Mouse (Mus musculus) kidney, embryonic 14.5 days (tissue): ENCODE results near the gene Asb7. TPM values are rescaled to one million over a fixed set of nuclear protein-coding genes. Genes with fewer than 3 reads are reported as not detected.

Experiments used
- ATAC-seq: fragments of 200-750 bp; cut with Nextera tagmentation; 2 replicates; pipeline ENCODE4 v1.8.0; 2017; ENCODE audit warnings: moderate number of reproducible peaks, mild to moderate bottlenecking, moderate TSS enrichment, moderate library complexity; ENCODE audit not compliant: low FRiP score, low TSS enrichment
- H3K27ac ChIP-seq: fragments of 300-500 bp; sonication (generic); 2 replicates; pipeline ENCODE4 v1.5.1; 2014; ENCODE audit warnings: low read depth, mild to moderate bottlenecking, low read length, moderate library complexity, mixed read lengths
- H3K27me3 ChIP-seq: fragments of 300-500 bp; sonication (generic); 2 replicates; pipeline ENCODE4 v1.6.1; 2014; ENCODE audit warnings: mild to moderate bottlenecking, low read length; ENCODE audit not compliant: control insufficient read depth, insufficient read depth
- H3K36me3 ChIP-seq: fragments of 300-500 bp; sonication (generic); 2 replicates; pipeline ENCODE4 v1.6.1; 2014; ENCODE audit warnings: low read length, mixed read lengths; ENCODE audit not compliant: control insufficient read depth, insufficient read depth
- H3K4me1 ChIP-seq: fragments of 300-500 bp; sonication (generic); 2 replicates; pipeline ENCODE4 v1.6.1; 2014; ENCODE audit warnings: low read length, mixed read lengths; ENCODE audit not compliant: control insufficient read depth, insufficient read depth
- H3K4me2 ChIP-seq: fragments of 300-500 bp; sonication (generic); replicated peaks from 2 replicates; pipeline ENCODE4 v1.6.1; 2014; ENCODE audit warnings: low read depth, mild to moderate bottlenecking, low read length
- H3K4me3 ChIP-seq: fragments of 300-500 bp; sonication (generic); 2 replicates; pipeline ENCODE4 v1.5.1; 2014; ENCODE audit warnings: mild to moderate bottlenecking, low read length
- H3K9ac ChIP-seq: fragments of 300-500 bp; sonication (generic); 2 replicates; pipeline ENCODE4 v1.6.1; 2014; ENCODE audit warnings: low read depth, mild to moderate bottlenecking, low read length, moderate library complexity
- H3K9me3 ChIP-seq: fragments of 300-500 bp; sonication (generic); 2 replicates; pipeline ENCODE4 v1.6.1; 2016; ENCODE audit warnings: low read length; ENCODE audit not compliant: control insufficient read depth
- WGBS: fragments of 180-500 bp; shearing (Covaris S2); extraction: QIAGEN DNeasy Blood & Tissue Kit; methylation state at CpG from one replicate; pipeline ENCODE4 v1.1.7; 2014; 5-methylcytosine and 5-hydroxymethylcytosine counted together
- polyA plus RNA-seq: library from polyadenylated mRNA; unstranded; fragments of >200 nt; fragmentation: Nextera tagmentation; extraction: Ambion mirVana; gene quantifications from 2 replicates; pipeline ENCODE4 v1.2.1, GENCODE M21; 2014

The Asb7 gene
- polyA plus RNA-seq = 10.7 and 19.6 TPM in 2 replicates

DNA sequence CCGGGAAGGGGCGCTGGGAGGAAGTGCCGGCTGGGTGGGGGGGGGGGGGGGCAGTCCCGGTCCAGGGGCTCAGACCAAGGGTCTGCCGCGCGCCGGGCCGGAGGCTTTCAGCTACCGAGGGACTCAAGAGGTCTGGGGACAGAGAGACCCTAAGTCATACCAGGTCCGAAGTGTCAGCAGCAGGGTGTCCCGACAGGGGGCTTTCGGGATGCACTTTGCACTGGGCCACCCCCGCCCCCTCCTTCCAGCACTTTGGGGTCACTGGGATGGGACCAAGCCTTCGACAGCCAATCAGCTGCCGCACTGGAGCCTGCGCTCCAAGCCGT is at the start of gene Asb7:
Asb7 (minus strand) TSS at position 303 of the 326 bp plus-strand sequence.
- WGBS = 0% methylated on average over 14 of the region's 18 CpGs
- peak within 1 kb of the TSS; percentile 85 for H3K4me3 ChIP-seq
- peaks cover 7% of the 10 kb centered on the region for H3K36me3 ChIP-seq
- H3K4me1 ChIP-seq = peaks cover 12% of the 10 kb centered on the region
- H3K4me2 ChIP-seq = peak within 1 kb of the TSS; percentile 88
- peak within 1 kb of the TSS; percentile 71; the same call in 1 of the 2 replicates for H3K27ac ChIP-seq
- ATAC-seq = no peak
- peak within 1 kb of the TSS; percentile 82 for H3K9ac ChIP-seq
- no peaks in the 10 kb centered on the region for H3K27me3 ChIP-seq
- no peaks in the 10 kb centered on the region for H3K9me3 ChIP-seq

GRCm38 (mm10) chr7:66737418-66737817 is 48.0 kb upstream of the Asb7 start:
- WGBS = 91% methylated on average over 4 of the region's 4 CpGs
- no peaks in the 10 kb centered on the region for H3K27me3 ChIP-seq
- H3K36me3 ChIP-seq = no peaks in the 10 kb centered on the region
- H3K9me3 ChIP-seq = no peaks in the 10 kb centered on the region
- H3K4me2 ChIP-seq = no peak overlapping the region
- no peak overlapping the region for H3K9ac ChIP-seq
- no peak overlapping the region for H3K4me3 ChIP-seq
- ATAC-seq = no peak
- H3K4me1 ChIP-seq = no peaks in the 10 kb centered on the region
- H3K27ac ChIP-seq = no peak overlapping the region

DNA sequence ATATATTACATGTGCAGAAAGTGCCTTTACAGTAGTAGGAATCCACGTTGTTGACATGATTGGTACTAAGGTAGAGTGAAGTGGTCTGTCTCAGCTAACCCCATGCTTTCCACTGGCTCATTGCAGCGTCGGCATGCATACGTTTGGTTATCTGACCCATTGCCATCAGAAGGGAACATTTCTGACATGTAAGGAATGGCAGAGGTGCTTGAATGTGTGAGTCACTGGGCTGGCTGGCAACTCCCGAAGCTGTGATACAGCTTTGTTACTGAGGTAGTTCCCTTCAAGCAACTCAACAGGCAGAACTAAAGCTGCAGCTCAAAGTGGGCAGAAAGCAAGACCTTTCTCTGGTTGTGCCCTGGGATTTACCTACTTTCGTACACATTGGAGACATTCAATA is 45.6 kb upstream of the Asb7 start:
- Histone ChIP-seq H3K4me2 (no peak overlapping the region), H3K9me3 (no peaks in the 10 kb centered on the region), H3K4me1 (no peaks in the 10 kb centered on the region), H3K27me3 (no peaks in the 10 kb centered on the region), H3K9ac (no peak overlapping the region), H3K27ac (no peak overlapping the region), H3K36me3 (no peaks in the 10 kb centered on the region), H3K4me3 (no peak overlapping the region)
- ATAC-seq = no peak
- 88% methylated on average over 6 of the region's 6 CpGs for WGBS

DNA sequence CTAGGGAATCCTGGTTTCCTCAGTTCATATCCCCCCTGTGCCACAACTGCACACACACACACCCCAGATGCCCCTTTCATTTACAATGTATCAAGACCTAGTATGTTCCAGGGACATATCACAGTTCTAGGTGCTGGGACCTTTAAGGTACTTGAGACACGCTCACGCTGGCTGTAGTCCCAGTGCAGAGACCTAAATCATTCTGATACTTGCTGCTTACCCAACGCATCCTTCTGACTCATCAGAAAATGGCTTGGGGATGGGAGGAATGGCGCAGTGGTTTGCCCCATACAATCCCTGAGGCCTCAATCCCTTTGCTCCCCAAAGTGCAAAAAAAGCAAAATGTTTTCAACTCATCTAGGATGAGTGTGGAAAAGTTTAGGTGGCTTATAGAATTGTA is 45.1 kb upstream of the Asb7 start:
- H3K9me3 ChIP-seq = no peaks in the 10 kb centered on the region
- no peak for ATAC-seq
- H3K27me3 ChIP-seq = no peaks in the 10 kb centered on the region
- H3K4me1 ChIP-seq = no peaks in the 10 kb centered on the region
- WGBS = 93% methylated on average over 4 of the region's 4 CpGs
- H3K36me3 ChIP-seq = no peaks in the 10 kb centered on the region
- no peak overlapping the region for H3K4me2 ChIP-seq
- no peak overlapping the region for H3K27ac ChIP-seq
- no peak overlapping the region for H3K4me3 ChIP-seq
- no peak overlapping the region for H3K9ac ChIP-seq

DNA sequence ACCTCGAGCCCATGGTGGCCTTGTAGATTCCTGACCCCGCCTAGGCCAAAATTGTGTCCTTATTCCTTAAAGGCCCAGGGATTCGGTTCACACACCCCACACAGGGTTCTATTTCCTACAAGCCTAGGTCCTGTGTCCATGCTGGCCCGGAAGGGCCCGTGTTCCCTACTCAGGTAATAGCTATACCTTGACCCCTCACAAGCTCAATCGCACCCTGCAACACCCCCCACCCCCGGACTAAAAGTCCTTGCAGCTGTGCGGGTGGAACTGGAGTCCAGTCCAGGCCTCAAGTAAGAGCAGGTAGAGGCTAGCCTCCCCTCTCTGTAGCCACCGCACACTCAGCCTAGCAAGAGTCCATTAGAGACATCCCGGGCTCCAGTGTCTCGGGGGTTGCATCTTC is 44.5 kb upstream of the Asb7 start:
- no peaks in the 10 kb centered on the region for H3K36me3 ChIP-seq
- H3K4me2 ChIP-seq = no peak overlapping the region
- H3K9ac ChIP-seq = no peak overlapping the region
- no peaks in the 10 kb centered on the region for H3K9me3 ChIP-seq
- H3K4me3 ChIP-seq = no peak overlapping the region
- no peak overlapping the region for H3K27ac ChIP-seq
- H3K4me1 ChIP-seq = no peaks in the 10 kb centered on the region
- H3K27me3 ChIP-seq = no peaks in the 10 kb centered on the region
- no peak for ATAC-seq
- 95% methylated on average over 11 of the region's 11 CpGs for WGBS

DNA sequence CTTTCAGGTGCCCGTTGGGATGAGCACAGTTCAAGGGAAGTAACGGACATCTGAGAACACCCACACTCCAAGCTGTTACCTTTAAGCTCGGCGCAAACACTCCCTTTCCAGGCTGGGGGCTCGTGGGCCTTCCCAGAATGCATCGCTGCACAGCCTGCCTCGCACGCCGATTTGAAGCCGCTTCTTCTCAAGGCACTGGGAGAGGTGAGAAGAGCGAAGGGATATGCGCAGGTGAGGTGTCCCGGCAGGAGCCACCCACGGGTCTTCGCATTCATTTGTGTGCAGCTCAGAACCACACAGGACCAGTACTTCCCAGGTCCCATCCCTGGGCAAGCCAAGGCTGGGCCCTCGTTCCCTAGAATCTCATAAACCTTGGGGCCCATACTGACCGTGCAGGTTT is 44.0 kb upstream of the Asb7 start:
- 95% methylated on average over 17 of the region's 17 CpGs for WGBS
- H3K4me2 ChIP-seq = no peak overlapping the region
- H3K27ac ChIP-seq = no peak overlapping the region
- H3K4me3 ChIP-seq = no peak overlapping the region
- no peaks in the 10 kb centered on the region for H3K9me3 ChIP-seq
- H3K9ac ChIP-seq = no peak overlapping the region
- no peaks in the 10 kb centered on the region for H3K27me3 ChIP-seq
- no peaks in the 10 kb centered on the region for H3K4me1 ChIP-seq
- H3K36me3 ChIP-seq = no peaks in the 10 kb centered on the region
- no peak for ATAC-seq

DNA sequence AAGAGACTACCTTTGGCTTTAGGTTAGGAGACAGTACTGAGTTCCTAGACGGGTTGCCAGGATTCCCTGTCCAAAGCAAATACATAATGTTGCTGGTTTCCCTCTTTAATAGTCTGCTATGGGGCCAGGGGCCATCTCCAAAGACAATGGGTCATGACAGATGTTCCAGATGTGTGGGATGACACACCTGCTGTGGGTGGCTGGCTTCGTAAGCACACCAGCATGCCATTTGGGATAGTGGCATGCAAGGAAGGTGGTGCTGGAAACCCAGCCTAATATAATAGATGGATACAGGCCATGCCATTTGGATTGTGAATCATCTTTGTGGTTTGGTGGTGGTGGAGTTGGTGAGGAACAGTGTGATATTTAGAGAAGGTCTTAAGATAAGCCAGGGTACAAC is 39.8 kb upstream of the Asb7 start:
- H3K36me3 ChIP-seq = no peaks in the 10 kb centered on the region
- no peak overlapping the region for H3K27ac ChIP-seq
- H3K4me3 ChIP-seq = no peak overlapping the region
- H3K4me2 ChIP-seq = no peak overlapping the region
- 0 out of 2 replicates have a peak, but pooled peaks cover 6% of the 10 kb centered on the region for H3K4me1 ChIP-seq
- no peaks in the 10 kb centered on the region for H3K9me3 ChIP-seq
- ATAC-seq = no peak
- 83% methylated on average over 2 of the region's 2 CpGs for WGBS
- H3K27me3 ChIP-seq = no peaks in the 10 kb centered on the region
- no peak overlapping the region for H3K9ac ChIP-seq

- no peaks in the 10 kb centered on the region for H3K27me3 ChIP-seq
- H3K9ac ChIP-seq = no peak overlapping the region
- no peak overlapping the region for H3K27ac ChIP-seq
- 0 out of 2 replicates have a peak, but pooled peaks cover 6% of the 10 kb centered on the region for H3K4me1 ChIP-seq
- no peaks in the 10 kb centered on the region for H3K36me3 ChIP-seq
- H3K4me2 ChIP-seq = no peak overlapping the region
- WGBS = 86% methylated on average over 6 of the region's 6 CpGs
- H3K4me3 ChIP-seq = no peak overlapping the region
- H3K9me3 ChIP-seq = no peaks in the 10 kb centered on the region
- no peak for ATAC-seq
These were observed 38.7 kb upstream of the Asb7 start for GRCm38 (mm10) chr7:66728072-66728471.

DNA sequence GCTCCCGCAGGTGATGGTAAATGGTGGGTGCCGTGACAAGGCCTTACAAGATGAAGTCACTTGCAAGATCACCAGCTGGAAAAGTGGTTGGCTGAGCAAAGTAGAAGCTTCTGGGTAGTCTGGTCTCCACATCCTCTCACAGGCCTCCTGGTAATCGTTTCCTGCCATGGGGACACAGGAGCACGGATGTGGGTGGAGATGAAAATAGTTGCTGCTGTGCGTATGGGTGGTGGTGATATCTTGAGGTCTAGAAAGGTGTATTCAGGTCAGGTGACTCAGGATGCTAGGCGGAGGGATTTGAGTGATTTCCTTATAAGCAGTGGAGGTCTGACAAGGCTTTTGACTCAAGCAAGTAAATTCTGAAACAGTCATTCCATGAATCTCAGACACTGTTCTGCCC is 35.6 kb upstream of the Asb7 start:
- Histone ChIP-seq H3K4me2 (no peak overlapping the region), H3K9me3 (no peaks in the 10 kb centered on the region), H3K36me3 (no peaks in the 10 kb centered on the region), H3K27me3 (no peaks in the 10 kb centered on the region), H3K4me1 (0 out of 2 replicates have a peak, but pooled peaks cover 6% of the 10 kb centered on the region), H3K4me3 (no peak overlapping the region), H3K27ac (no peak overlapping the region), H3K9ac (no peak overlapping the region)
- 73% methylated on average over 6 of the region's 6 CpGs for WGBS
- no peak for ATAC-seq
